Mouse (Mus musculus): ENCODE measurements at regions not wholly inside any gene's neighbourhood (a gene's known extent, or its start where the extent isn't known, plus 50 kb on each side); places are given as distances from the start of the nearest gene placed in this dataset.

DNA sequence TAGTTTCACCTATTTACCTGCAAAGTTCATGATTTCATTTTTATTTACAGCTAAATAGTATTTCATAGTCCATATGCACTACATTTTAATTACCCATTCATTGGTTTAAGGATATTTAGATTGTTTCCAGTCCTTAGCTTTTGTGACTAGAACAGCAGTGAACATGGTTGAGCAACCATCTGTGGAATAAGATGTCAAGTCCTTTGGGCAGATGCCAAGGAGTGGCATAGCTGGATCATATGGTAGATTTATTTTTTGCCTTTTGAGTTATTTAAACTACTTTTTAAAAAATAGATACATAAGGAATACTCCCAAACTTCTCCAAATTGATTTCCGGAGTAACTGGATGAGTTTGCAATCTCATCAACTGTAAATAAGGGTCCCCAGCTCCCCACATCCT, 321.5 kb upstream of the Zfp637 start:
- no peak for TF ChIP-seq POLR2AphosphoS2 (IDR thresholded peaks at IDR 0.05; ENCODE audit: low read depth, low read length)
- TF ChIP-seq EP300 (IDR thresholded peaks at IDR 0.05; ENCODE audit: low read length): no peak
- no peak for TF ChIP-seq ZKSCAN1 (IDR thresholded peaks at IDR 0.05; ENCODE audit: borderline replicate concordance, low read depth, low read length)
- no peak for TF ChIP-seq KAT2A (IDR thresholded peaks at IDR 0.05; ENCODE audit: insufficient replicate concordance, low read length)
- no peak for TF ChIP-seq CHD1 (IDR thresholded peaks at IDR 0.05; ENCODE audit: low read depth, low read length)
